Mouse (Mus musculus) heart, embryonic 15.5 days (tissue): ENCODE data around the gene Fam169a. TPM values are rescaled to one million over a fixed set of nuclear protein-coding genes. Genes with fewer than 3 reads are reported as not detected.
"Not testable (repeated sequence)": the region's sequence is repeated elsewhere in the genome, so short reads cannot be mapped to it uniquely, and the experiment has no call there.

ENCODE experiments used
- ATAC-seq: fragments of 200-750 bp; cut with Nextera tagmentation; replicated peaks from 2 replicates; pipeline ENCODE4 v1.8.0; 2017; ENCODE audit warnings: low read depth, moderate TSS enrichment; ENCODE audit not compliant: insufficient number of reproducible peaks, insufficient read depth, low FRiP score
- H3K27ac ChIP-seq: fragments of 300-500 bp; sonication (generic); 2 replicates; pipeline ENCODE4 v1.5.1; 2015; ENCODE audit warnings: mild to moderate bottlenecking, inconsistent platforms
- H3K27me3 ChIP-seq: fragments of 300-500 bp; sonication (generic); 2 replicates; pipeline ENCODE4 v1.6.1; 2015; ENCODE audit warnings: inconsistent platforms
- H3K36me3 ChIP-seq: fragments of 300-500 bp; sonication (generic); 2 replicates; pipeline ENCODE4 v1.6.1; 2015; ENCODE audit warnings: mild to moderate bottlenecking, inconsistent platforms
- H3K4me1 ChIP-seq: fragments of 300-500 bp; sonication (generic); replicated peaks from 2 replicates; pipeline ENCODE4 v1.6.1; 2015; ENCODE audit warnings: inconsistent platforms
- H3K4me2 ChIP-seq: fragments of 300-500 bp; sonication (generic); 2 replicates; pipeline ENCODE4 v1.6.1; 2015; ENCODE audit warnings: inconsistent platforms, mild to moderate bottlenecking, moderate library complexity
- H3K4me3 ChIP-seq: fragments of 300-500 bp; sonication (generic); 2 replicates; pipeline ENCODE4 v1.5.1; 2015; ENCODE audit warnings: mild to moderate bottlenecking, inconsistent platforms
- H3K9ac ChIP-seq: fragments of 300-500 bp; sonication (generic); 2 replicates; pipeline ENCODE4 v1.6.1; 2015; ENCODE audit warnings: mild to moderate bottlenecking, inconsistent platforms
- H3K9me3 ChIP-seq: fragments of 300-500 bp; sonication (generic); replicated peaks from 2 replicates; pipeline ENCODE4 v1.6.1; 2016; ENCODE audit warnings: inconsistent platforms
- WGBS: fragments of 180-500 bp; shearing (Covaris S2); methylation state at CpG from one replicate; pipeline ENCODE4 v1.1.7; 2015; ENCODE audit warnings: mixed read lengths; 5-methylcytosine and 5-hydroxymethylcytosine counted together
- polyA plus RNA-seq: library from polyadenylated mRNA; unstranded; fragments of >200 nt; fragmentation: Nextera tagmentation; extraction: Ambion mirVana; gene quantifications from 2 replicates; pipeline ENCODE4 v1.2.1, GENCODE M21; 2015

Gene Fam169a
- polyA plus RNA-seq, 1 experiment from 2014 or later, result 3.4 TPM

DNA sequence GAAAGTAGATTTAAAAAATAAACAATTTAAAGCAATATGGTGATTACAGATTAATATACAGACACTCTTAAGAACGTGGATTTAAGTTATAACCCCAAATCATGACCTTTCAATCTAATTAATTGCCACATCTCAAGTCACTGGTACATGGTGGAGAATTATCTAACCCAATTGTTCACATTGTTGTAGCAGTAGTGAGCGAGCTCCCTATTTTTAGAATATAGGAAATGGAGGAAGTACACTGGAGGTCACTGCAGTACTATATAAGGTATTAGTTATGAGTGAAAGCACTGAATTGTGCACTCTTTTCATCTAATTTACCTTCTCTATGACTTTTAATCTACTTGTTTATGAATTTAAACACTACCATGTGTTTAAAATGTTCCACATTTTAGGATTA lies 63.3 kb downstream of the Fam169a start:
- not testable (repeated sequence) for H3K4me1 ChIP-seq, ATAC-seq, H3K9ac ChIP-seq, H3K27me3 ChIP-seq, H3K9me3 ChIP-seq, H3K4me2 ChIP-seq, H3K27ac ChIP-seq, H3K4me3 ChIP-seq
- H3K36me3 ChIP-seq, result peaks cover 24% of the 10 kb centered on the region
- WGBS, result no CpG with 5 or more reads among the region's 2 CpGs

DNA sequence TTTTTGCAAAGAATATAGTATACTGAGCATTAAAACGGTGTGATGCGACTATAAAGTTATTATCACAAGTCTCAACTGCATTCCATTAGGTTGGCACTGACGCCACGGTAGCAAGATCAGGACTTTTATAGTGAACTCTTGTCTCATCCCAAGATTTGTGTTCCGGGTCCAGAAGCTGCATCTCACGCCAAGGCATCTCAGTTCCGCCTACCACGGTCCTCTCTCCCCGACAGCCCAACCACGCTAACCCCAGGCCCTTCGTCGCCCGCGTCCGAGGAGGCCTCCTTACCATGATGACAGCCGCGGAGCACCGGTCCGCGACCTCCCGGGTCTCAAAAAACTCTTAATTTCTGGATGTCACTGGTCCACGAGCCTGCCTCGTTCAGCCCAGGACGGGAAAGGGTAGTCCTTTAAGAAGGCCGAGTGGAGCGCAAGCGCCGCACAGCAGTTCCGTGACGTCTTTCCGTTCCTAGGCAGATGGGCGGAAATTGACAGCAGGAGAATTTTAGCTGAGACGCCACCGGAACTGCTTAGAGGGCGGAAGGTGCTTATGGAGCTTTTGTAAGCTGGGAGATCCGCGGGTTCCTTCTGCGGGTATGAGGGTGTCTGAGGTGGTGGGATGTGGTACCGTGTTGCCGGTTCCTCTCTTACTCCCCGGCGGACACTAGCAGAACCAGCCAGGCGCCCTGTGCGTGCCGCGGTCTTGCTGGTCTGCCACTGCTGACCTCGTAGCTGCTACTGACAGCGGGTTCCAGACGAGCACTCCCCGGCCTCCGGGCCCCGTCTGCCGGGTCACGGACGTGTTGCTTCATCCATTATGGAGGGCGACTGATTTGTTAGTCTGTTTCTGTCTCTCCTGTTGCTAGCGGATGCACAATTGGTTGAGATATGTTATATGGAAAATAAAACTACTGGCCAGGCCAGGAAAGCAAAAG lies 70.6 kb downstream of the Fam169a start, which contains the start of the genes Gfm2 and Nsa2:
TSS of gene Gfm2 (plus strand) at position 472 of the 935 bp plus-strand sequence.
TSS of gene Nsa2 (minus strand) at position 472 of the 935 bp plus-strand sequence.
- Histone ChIP-seq H3K9ac (peak within 1 kb of the TSS; percentile 91), H3K4me1 (peaks cover 10% of the 10 kb centered on the region), H3K27ac (peak within 1 kb of the TSS; percentile 93), H3K27me3 (no peaks in the 10 kb centered on the region), H3K4me2 (peak within 1 kb of the TSS; percentile 67), H3K36me3 (peaks cover 17% of the 10 kb centered on the region), H3K9me3 (no peaks in the 10 kb centered on the region), H3K4me3 (peak within 1 kb of the TSS; percentile 98)
- peak; percentile 96 for ATAC-seq
- under 1% methylated on average over 57 of the region's 57 CpGs for WGBS

DNA sequence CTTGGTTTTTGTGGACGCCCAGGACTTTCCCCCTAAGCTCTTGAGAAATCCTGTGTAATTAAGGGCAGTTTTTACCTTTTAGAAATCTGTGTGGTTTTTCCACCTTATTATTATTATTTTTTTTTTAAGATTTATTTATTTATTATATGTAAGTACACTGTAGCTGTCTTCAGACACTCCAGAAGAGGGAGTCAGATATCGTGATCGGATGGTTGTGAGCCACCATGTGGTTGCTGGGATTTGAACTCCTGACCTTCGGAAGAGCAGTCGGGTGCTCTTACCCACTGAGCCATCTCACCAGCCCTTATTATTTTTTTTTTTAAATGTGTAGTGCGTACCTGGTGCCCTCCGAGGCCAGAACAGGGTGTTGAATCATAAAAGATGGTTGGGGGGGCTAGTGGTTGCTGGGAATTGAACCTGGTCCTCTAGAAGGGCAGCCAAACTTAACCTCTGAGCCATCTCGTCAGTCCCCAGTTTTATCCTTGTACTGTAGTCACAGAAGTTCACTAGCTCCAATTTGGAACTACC lies 71.4 kb downstream of the Fam169a start:
- not testable (repeated sequence) for H3K27me3 ChIP-seq, H3K9me3 ChIP-seq, ATAC-seq
- Histone ChIP-seq H3K9ac (peak overlapping the region; percentile 91), H3K4me3 (peak overlapping the region; percentile 98), H3K4me2 (peak overlapping the region; percentile 59), H3K27ac (peak overlapping the region; percentile 93), H3K36me3 (peaks cover 13% of the 10 kb centered on the region), H3K4me1 (peaks cover 10% of the 10 kb centered on the region)
- 29% methylated on average over 8 of the region's 8 CpGs for WGBS

DNA sequence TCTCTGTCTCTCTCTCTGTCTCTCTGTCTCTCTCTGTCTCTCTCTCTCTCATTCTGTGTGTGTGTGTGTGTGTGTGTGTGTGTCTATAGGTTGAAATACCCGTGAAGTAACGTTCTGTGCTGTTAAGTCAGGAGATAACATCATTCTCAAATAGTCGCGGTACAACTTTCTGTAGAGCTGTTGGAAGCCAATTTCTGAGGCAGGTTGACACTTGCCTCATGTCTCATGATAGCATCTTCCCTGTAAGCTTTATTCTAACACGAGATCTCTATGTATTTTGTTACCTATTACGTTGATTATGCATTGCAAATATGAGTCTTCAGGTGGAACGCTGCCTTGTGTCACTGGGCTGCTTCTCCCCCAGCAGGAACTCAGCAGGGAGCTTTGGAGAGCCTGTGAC lies 75.2 kb downstream of the Fam169a start:
- peaks cover 7% of the 10 kb centered on the region for H3K4me1 ChIP-seq
- H3K27me3 ChIP-seq, result no peaks in the 10 kb centered on the region
- no peak overlapping the region for H3K4me3 ChIP-seq
- H3K9ac ChIP-seq, result no peak overlapping the region
- H3K4me2 ChIP-seq, result no peak overlapping the region
- H3K9me3 ChIP-seq, result no peaks in the 10 kb centered on the region
- H3K36me3 ChIP-seq, result peaks cover 17% of the 10 kb centered on the region
- no peak overlapping the region for H3K27ac ChIP-seq
- 82% methylated on average over 7 of the region's 7 CpGs for WGBS
- no peak for ATAC-seq

DNA sequence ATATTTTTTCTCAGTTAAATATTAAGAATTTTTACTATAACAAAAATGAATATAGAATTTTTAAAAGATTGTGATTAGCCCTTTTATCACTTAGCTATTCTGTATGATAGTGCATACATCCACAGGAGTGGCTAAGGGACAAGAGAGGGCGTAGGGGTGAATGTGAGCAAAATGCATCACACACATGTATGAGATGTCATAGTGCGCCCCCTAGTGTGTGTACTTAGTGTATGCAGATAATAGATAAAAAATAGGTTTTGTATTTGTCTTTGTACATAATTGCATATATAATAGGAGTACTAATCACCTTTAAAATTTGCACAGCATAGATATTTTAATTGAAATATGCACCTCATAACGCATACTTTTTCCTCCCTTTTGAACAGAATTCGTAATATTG lies 78.7 kb downstream of the Fam169a start:
- Histone ChIP-seq H3K9me3 (no peaks in the 10 kb centered on the region), H3K4me1 (no peaks in the 10 kb centered on the region), H3K4me2 (no peak overlapping the region), H3K9ac (no peak overlapping the region), H3K4me3 (no peak overlapping the region), H3K27me3 (no peaks in the 10 kb centered on the region), H3K27ac (no peak overlapping the region), H3K36me3 (peaks cover 39% of the 10 kb centered on the region)
- WGBS, result 56% methylated on average over 4 of the region's 4 CpGs
- ATAC-seq, result no peak

DNA sequence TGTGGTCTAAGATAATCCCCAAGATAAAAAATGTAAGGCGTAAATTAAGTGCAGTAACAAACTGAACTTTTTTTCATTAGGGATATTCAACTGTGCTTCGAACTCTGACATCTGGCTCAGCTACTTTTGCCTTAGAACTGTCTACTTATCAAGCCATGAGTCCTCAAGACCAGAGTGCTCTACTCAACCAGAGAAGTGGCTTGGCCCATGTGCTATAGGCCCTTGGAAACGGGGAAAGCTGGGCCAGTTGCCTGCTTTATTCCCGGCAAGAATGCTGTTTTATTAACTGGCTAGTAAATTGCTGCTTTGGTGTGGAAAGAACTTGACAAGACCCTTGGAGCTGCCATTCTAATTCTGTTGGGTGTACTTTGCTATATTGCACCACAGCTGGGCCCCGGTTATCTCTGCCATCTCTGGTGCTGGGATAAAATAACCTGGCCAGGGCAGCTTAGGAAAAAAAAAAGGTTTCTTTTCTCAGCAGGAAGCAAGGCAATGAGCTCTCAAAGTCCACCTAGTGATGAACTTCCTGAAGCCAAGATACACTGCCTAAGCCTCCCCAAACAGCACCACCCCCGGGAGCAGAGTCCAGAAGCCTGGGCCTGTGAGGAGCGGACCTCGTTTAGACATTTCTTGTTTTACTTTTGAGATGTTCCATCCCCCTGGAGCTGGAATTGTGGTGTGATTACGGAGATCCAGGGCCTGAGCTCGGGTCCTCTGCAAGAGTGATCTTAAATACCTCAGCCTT lies 108.6 kb downstream of the Fam169a start:
- H3K9me3 ChIP-seq, result no peaks in the 10 kb centered on the region
- H3K27me3 ChIP-seq, result no peaks in the 10 kb centered on the region
- H3K9ac ChIP-seq, result no peak overlapping the region
- 90% methylated on average over 10 of the region's 10 CpGs for WGBS
- H3K4me2 ChIP-seq, result no peak overlapping the region
- no peaks in the 10 kb centered on the region for H3K4me1 ChIP-seq
- H3K36me3 ChIP-seq, result peaks cover 76% of the 10 kb centered on the region
- H3K4me3 ChIP-seq, result no peak overlapping the region
- H3K27ac ChIP-seq, result no peak overlapping the region
- ATAC-seq, result no peak

DNA sequence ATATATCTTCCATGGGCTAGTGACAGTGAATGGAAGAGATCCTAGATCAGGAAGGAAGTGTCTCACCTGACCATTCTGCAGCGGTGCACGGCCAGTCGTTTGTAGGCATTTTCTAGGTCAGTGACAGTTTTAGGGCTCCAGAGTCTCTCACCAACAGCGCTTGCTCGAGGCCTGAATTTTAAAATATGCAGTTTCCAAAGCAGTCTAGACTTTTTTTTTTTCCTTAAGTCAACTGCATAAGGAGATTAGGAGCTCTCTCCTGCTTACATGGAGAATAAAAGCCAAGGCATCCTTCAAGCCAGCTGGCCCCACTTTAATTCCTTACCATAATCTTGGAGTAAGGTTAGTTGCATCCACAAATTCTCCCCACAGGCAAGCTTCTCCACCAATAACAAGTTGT lies 109.6 kb downstream of the Fam169a start:
- no peak overlapping the region for H3K9ac ChIP-seq
- no peak overlapping the region for H3K27ac ChIP-seq
- H3K36me3 ChIP-seq, result peaks cover 76% of the 10 kb centered on the region
- no peak for ATAC-seq
- no peaks in the 10 kb centered on the region for H3K4me1 ChIP-seq
- H3K9me3 ChIP-seq, result no peaks in the 10 kb centered on the region
- no peak overlapping the region for H3K4me2 ChIP-seq
- no peak overlapping the region for H3K4me3 ChIP-seq
- WGBS, result 86% methylated on average over 5 of the region's 5 CpGs
- H3K27me3 ChIP-seq, result no peaks in the 10 kb centered on the region

DNA sequence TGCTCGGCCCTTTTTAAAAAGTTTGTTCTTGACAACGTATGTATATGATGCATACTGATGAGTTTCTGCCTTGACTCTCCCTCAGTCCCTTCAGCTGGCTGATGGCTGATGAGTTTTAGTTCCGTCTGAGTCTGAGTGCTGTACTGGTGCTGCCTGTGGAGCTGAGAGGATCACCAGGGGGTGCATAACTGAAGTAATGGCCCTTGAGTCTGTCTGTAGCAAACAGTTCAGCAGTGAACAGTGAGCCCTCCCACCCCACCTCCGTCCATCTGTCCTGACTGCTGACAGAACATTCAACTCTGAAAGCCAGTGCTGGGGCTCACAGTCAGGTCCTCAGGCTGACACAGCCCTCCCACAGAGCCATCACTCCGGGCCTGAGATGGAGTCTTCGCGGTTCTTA lies 111.9 kb downstream of the Fam169a start:
- no peak overlapping the region for H3K4me2 ChIP-seq
- no peaks in the 10 kb centered on the region for H3K27me3 ChIP-seq
- no peak overlapping the region for H3K27ac ChIP-seq
- H3K9me3 ChIP-seq, result no peaks in the 10 kb centered on the region
- peaks cover 63% of the 10 kb centered on the region for H3K36me3 ChIP-seq
- H3K4me1 ChIP-seq, result no peaks in the 10 kb centered on the region
- ATAC-seq, result no peak
- no peak overlapping the region for H3K9ac ChIP-seq
- WGBS, result 74% methylated on average over 7 of the region's 7 CpGs
- H3K4me3 ChIP-seq, result no peak overlapping the region

DNA sequence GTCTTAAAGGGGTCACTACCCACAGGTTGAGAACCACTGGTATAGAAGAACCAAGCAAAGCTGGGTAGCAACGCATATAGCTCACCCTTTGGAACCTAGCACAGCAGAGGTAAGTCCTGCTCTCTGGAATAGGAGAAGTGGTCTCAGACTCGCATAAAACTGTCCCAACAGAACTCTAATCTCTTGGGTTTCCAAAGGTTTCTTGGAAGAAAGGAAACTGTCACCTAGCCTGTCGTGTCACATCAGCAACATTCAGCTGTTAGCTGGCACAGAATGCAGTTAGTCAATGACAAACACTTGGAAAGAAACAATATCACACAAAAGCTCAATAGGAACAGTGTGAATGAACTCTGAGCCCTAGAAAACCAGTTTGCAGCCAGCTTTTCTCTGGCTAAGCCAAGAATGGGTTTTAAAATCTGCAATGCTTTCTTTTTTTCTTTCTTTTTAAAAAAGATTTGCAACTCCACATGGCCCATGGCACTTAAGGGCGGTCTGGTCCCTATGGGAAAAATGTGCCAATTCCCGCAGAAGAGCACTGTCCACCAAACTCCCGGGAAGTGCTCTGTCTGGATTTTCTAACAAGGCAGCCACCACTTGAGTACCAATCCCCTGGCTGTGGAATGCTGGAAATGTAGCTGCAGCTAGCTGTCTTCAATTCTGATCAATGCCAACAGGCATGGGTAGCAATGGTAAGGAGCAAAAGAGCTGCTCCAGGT lies 113.2 kb downstream of the Fam169a start:
- Histone ChIP-seq H3K9ac (no peak overlapping the region), H3K4me2 (no peak overlapping the region), H3K4me3 (no peak overlapping the region), H3K27ac (no peak overlapping the region), H3K9me3 (no peaks in the 10 kb centered on the region), H3K4me1 (peaks cover 8% of the 10 kb centered on the region), H3K27me3 (no peaks in the 10 kb centered on the region), H3K36me3 (peaks cover 50% of the 10 kb centered on the region)
- WGBS, result 80% methylated on average over 6 of the region's 6 CpGs
- ATAC-seq, result no peak
